Mouse (Mus musculus): ENCODE results near the gene Setx.

GRCm38 (mm10) chr2:29168067-29168466 lies 44.1 kb downstream of the Setx start:
- TF ChIP-seq CTCF (IDR thresholded peaks at IDR 0.05; ENCODE audit: borderline replicate concordance, insufficient read depth, low read depth, low read length) (no peak), POLR2A (IDR thresholded peaks at IDR 0.05; ENCODE audit: borderline replicate concordance, insufficient read depth, low read length) (no peak)

Data from cerebellum, adult 2 months (tissue).